Mouse (Mus musculus): ENCODE results near the gene Mta2.

Gene Mta2

GRCm38 (mm10) chr19:8992769-8993624, 51.3 kb downstream of the Mta2 start:
- DNase-seq, result peak; percentile 82 to 90

- DNase-seq, result no peak
These were observed 51.9 kb downstream of the Mta2 start for GRCm38 (mm10) chr19:8993625-8993912.

GRCm38 (mm10) chr19:8994813-8995607, 53.3 kb downstream of the Mta2 start:
- no peak for DNase-seq

- DNase-seq, result no peak
These were observed 54.9 kb downstream of the Mta2 start for GRCm38 (mm10) chr19:8996601-8997000.

- DNase-seq, result peak in 1 of 2 experiments; percentile 48
These were observed 55.9 kb downstream of the Mta2 start for GRCm38 (mm10) chr19:8997546-8997945.

GRCm38 (mm10) chr19:8998546-8998945, 56.9 kb downstream of the Mta2 start:
- DNase-seq, result no peak

GRCm38 (mm10) chr19:8999223-8999622, 57.5 kb downstream of the Mta2 start:
- no peak for DNase-seq
